Mouse (Mus musculus) NIH3T3 (cell line): ENCODE measurements around the gene Mei1.

ENCODE experiments used
- DNase-seq: peaks from one replicate; pipeline ENCODE4 v3.0.0-alpha.2; 2012; ENCODE audit warnings: low read depth

Gene Mei1

DNA sequence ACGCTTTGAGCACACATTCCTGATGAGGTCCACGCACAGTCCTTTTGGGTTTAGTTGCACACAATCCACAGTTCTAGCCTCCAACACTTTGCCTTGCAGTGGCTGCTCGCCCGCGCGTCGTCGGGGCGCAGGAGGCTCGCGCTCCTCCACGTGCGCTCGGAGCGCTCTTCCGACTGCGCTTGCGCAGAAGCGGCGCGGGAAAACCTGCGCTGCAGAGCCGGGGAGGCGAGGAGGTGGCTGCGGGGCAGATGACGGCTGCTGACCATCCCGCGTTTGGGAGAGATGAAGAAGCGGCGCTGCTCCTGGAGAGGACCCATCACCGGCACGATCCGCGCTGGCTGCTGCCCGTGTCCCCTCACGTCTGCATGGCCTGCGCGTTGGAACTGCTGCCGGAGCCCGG, at the start of gene Mei1:
Gene Mei1 (plus strand): TSS at position 99 of the 400 bp plus-strand sequence.
- no peak for DNase-seq

- DNase-seq, result peak; percentile 28
Measured at GRCm38 (mm10) chr15:82022535-82023088, 47.2 kb upstream of the Mei1 start.

GRCm38 (mm10) chr15:82023965-82024635, 45.7 kb upstream of the Mei1 start:
- no peak for DNase-seq

GRCm38 (mm10) chr15:82027276-82027675, 42.5 kb upstream of the Mei1 start:
- no peak for DNase-seq

DNA sequence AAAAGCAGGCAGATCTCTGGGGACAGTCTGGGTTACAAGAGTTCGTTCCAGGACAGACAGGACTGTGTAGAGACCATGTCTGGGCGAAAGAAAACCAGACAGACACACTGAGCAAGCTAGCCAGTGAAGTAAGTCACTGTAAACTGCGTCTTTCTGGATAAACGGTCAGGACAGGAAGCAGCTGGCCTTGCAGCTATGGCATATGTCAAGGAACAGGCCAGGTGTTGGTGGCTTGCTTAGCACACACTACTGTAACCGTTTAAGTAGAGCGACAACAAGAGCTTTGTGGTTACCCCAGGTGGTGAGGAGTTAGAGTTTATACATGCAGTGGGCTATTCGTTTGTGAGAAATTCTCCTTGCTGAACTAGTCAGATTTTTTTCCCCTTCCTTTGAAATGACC, 42.1 kb upstream of the Mei1 start:
- DNase-seq, result no peak

DNA sequence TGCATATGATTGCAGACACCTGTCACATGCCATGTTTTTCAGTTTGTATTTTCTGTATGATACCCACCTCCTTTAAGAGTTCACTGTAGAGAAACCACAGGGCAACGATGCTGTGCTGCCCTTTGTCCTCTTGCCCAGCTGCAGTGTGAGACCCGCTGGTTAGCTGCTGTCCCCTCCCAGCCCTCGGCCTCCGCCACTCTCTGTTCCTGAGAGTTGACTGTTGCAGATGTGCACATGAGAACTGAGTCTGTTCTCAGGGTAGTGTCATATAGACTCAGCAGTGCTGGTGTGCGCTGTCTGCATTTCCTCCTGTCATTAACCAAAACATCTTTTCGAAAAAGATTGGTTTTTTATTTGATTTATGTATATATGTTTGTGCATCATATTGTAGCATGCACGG, 37.4 kb upstream of the Mei1 start:
- DNase-seq, result no peak

DNA sequence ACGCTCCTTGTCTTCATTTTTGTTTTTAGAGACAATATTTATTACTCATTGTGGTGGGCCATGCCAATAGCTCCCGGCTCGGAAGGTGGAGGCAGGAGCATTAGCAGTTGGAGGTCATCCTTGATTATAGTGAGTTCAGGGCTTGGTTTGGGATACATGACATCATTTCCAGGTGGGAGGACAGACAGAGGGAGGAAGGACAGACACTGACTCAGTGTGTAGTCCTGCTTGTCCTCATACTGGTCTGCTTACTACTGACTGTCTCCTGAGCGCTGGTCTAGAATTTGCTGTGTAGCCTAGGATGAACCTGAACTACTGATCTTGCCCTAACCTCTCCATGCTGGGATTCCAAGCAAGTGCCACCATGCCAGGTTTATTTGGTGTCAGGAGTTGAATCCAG, 36.0 kb upstream of the Mei1 start, which contains the start of gene Desi1:
Gene Desi1 (minus strand): TSS at position 101 of the 400 bp plus-strand sequence.
- no peak for DNase-seq

- DNase-seq, result peak; percentile 78
Measured at GRCm38 (mm10) chr15:82035904-82036689, 33.7 kb upstream of the Mei1 start.

DNA sequence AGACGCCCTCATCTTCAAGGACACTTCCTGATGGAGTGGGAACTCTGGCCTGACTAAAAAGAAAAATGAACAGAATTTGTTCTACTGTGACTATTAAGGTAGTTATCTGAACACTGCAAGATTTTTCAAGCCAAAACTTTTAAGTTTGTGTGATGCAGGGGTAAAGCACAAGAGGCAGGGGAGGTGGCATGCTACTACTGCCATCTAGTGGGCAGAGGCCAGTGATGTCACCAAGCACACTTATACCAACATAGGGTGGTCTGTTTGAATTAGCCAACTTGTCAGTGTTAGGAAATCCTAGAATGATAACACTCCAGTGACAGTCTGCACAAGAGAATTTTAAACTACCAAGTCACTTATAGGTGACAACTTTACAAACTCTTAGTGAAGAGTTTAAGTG, 29.1 kb upstream of the Mei1 start:
- DNase-seq, result peak; percentile 77

DNA sequence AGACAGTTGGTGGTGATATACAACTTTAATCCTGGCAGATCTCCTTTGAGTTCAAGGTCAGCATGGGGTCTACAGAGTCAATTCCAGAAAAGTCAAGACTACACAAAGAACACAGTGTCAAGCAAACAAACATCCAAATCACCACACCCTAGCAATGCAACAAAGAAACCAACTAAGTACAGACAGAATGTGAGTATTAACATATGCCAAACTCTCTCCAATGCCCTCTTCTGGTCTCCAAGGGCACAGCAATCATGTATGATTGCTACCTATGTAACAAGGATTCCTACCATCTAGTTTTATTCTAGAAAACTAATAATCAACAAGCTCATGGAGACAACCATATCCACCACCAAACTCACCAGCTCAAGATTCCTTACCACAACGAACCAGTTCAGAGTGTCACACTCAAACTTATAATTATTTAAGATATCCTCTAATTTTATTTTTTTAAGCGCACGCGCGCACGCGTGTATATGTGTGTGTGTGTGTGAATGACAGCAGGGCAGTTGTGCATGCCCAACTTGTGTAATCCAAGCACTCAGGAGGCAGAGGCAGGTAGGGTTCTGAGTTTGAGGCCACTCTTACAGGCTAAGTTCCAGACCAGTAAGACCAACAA, 25.5 kb upstream of the Mei1 start:
- DNase-seq, result peak; percentile 66

GRCm38 (mm10) chr15:82046246-82046891, 23.4 kb upstream of the Mei1 start:
- DNase-seq, result peak; percentile 21

DNA sequence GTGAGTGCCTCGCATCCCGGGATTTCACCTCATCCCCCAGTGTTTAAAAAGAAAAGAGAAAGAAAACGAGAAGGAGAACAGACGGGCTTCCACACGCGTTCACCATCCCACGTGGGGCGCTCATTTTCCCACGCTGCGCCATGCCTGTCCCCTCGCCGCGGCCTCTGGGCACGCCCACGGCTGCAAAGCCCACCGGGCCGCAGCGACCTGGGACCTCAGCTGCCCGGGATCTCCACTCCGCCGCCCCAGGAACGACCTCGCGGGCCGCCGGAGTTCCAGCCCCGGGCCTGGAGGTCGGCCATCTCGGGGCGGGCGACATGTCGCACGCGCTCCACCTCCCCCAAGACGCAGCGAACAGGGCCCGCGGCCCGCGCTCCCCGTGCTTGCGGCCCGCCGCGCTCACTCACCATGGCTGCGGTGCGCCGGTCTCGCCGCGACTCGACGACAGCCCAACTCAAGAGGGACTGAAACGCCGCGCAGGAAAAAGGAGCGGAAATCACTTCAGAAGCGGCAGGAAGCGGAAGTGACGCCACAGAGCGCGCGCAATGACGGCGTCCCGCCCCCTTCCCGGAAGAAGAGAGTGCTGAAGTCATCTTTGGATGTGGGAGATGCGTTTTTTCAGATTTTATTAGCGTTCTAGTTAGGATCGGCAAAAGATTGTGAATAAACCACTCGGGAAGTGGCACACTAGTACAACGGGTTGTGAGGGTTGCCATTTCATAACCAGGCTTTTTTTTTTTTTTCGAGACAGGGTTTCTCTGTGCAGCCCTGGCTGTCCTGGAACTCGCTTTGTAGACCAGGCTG, 22.5 kb upstream of the Mei1 start, which contains the start of gene Snu13:
Gene Snu13 (minus strand): TSS at position 519 of the 804 bp plus-strand sequence.
- peak; percentile 93 for DNase-seq

GRCm38 (mm10) chr15:82052544-82052943, 17.3 kb upstream of the Mei1 start:
- DNase-seq, result peak; percentile 63

DNA sequence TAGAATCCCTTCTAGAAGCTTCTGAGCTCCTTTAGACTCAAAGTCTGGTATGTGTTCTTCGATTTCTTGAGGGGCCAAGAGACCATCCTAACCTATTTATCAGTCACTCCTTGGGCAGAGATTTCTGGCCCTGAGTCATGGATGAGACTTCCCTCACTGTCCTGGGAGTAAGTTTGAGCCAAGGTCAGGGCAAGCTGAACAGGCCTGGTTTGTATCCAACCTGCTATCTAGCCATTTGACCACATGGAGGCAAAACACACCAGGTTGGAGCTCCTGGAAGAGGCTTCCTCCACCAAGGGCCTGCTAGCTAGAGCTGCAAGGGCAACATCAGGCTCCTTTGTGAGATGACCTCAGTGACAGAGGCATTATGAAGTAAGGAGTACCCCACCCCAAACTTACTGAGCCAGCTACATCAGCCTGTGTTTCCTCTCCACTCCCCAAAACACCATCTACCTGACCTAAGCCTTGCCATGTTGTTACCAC, 11.0 kb upstream of the Mei1 start, which contains the start of gene 4930407I10Rik:
Gene 4930407I10Rik (plus strand): TSS at position 433 of the 483 bp plus-strand sequence.
- no peak for DNase-seq

DNA sequence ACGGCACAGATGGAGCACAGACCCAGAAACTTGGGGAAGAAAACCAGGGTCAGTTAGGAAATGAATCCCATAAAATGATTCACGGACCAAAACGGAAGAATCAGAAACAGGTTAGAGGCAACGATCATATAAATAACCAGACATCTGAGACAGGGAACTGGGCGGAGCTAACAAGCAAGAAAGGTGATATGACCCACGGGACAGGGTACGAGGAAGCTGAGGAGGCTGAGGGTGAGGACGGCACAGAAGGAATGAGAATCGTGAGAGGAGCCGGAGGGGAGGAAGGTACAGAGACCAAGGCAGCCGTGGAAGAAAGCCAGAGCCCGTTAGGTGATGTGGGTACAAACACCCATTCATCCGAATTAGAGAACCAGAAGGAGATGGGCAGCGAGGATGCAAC, 5.9 kb upstream of the Mei1 start:
- DNase-seq, result no peak

- DNase-seq, result peak; percentile 88
Measured at GRCm38 (mm10) chr15:82065511-82065910, 4.3 kb upstream of the Mei1 start.

DNA sequence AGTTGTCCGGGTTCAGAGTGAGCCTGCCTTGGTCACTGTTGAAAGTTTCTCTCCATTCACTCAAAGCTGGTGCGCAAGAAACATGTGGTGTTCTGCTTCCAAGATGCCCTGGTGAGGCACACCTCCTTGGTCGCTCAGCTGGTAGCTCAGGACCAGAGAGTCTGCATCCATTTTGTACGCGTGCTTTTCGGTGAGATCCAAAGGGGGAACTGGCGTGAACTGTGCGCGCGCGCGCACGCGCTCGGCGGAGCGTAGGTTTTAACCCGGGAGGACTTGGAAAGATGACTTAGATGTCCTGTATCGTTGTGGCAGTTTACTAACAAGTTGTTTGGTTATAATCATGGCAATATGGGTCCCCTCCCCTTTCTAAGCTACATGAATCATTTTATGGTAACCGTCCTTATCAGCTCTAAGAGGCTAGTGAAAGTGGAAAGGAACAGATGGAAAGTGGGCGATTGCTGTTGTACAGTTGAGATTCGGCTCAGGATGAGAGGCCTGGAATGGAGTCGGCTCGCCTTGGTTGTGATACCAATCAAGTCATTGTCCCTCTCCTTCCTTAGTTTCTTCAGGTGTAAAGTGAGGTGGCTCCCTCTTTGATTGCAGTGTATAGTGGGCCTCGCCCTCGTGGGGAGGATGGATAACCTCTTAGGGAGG, 2.1 kb downstream of the Mei1 start:
- no peak for DNase-seq

- DNase-seq, result no peak
Measured at GRCm38 (mm10) chr15:82073490-82073889, 3.7 kb downstream of the Mei1 start.

DNA sequence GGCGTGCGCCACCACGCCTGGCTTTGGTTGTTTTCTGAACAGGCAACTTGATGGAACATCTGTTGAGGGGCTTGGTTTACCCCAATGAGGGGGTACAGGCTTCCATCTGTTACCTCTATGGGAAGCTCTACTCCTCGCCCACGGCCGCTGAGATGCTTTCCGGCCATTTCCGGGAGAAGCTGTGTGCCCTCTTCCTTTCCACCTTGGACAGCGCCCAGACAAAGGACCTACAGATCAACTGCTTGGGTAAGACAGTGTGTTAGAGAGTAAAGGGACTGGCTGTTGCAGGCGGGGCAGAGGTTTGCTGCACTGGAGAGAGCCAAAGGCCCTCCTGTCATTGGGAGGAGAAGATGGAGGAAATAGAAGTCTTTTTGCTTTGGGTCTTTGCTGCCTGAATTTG, 10.1 kb downstream of the Mei1 start:
- DNase-seq, result peak; percentile 56

DNA sequence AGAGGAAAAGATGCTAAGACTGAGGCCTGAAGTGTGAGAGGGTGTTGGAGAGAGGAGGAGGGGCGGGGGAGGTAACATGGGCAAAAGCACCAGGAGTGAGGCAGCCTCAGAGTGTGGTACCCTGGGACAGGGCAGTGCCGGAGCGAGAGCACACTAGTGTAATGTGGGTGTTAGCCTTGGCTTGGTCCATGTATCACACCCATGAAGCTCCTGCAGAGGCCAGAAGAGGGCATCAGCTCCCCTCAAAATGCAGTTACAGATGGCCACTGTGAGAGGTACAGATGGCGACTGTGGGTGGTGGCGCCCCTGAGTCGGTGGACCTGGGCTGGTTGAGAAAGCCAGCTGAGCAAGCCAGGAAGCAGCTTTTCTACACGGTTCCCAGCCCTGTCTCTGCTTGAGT, 11.4 kb downstream of the Mei1 start:
- peak; percentile 58 for DNase-seq
